Mouse (Mus musculus) CH12.LX (cell line): Measurements from ENCODE around the gene Prmt2. TPM values are rescaled to one million over a fixed set of nuclear protein-coding genes. Genes with fewer than 3 reads are reported as not detected.
A peak's percentile ranks its signal among the peaks of the same experiment; 100 is the strongest.

Experiments used
- DNase-seq: peaks from one replicate; pipeline ENCODE4 v3.0.0-alpha.2; 2013; ENCODE audit errors: extremely low read depth
- H3K27ac ChIP-seq: 2 replicates; pipeline ENCODE4 v1.5.1; 2012; ENCODE audit warnings: low read depth, mild to moderate bottlenecking, control low read depth, moderate library complexity; ENCODE audit not compliant: insufficient read depth
- H3K27me3 ChIP-seq: replicated peaks from 2 replicates; pipeline ENCODE3; 2012; ENCODE audit warnings: inconsistent platforms
- H3K36me3 ChIP-seq, 2 experiments: replicated peaks in 1 of 2; 2 replicates each; pipeline versions ENCODE3 to v1.6.1; 2012; ENCODE audit warnings: inconsistent platforms in 1 of 2, low read length in 1 of 2, mild to moderate bottlenecking in 1 of 2, mixed read lengths in 1 of 2, moderate library complexity in 1 of 2; ENCODE audit not compliant: control insufficient read depth in 1 of 2, insufficient read depth in 1 of 2
- H3K4me1 ChIP-seq, 2 experiments: 2 replicates each; pipeline ENCODE4 v1.6.1; 2012; ENCODE audit warnings: inconsistent platforms in 1 of 2, moderate library complexity in 1 of 2; ENCODE audit not compliant: insufficient read depth in 2 of 2, control insufficient read depth in 1 of 2
- H3K4me2 ChIP-seq: 2 replicates; pipeline ENCODE4 v1.6.1; 2012; ENCODE audit warnings: low read depth, mild to moderate bottlenecking, control low read depth; ENCODE audit not compliant: poor library complexity, insufficient read depth, severe bottlenecking
- H3K4me3 ChIP-seq, 3 experiments: fragments of 150-350 bp in 1 of 3; sonication (generic) in 1 of 3; replicated peaks in 1 of 3; 2 replicates each; pipeline versions ENCODE3 to v1.5.1; 2011 to 2012; ENCODE audit warnings: low read depth in 2 of 3, low read length in 2 of 3, mild to moderate bottlenecking in 2 of 3, moderate library complexity in 2 of 3, control low read depth in 1 of 3, improper control_type of control experiment in 1 of 3, inconsistent platforms in 1 of 3, mixed read lengths in 1 of 3; ENCODE audit not compliant: poor library complexity in 1 of 3
- H3K79me2 ChIP-seq: replicated peaks from 2 replicates; pipeline ENCODE4 v1.6.1; 2012; ENCODE audit warnings: mild to moderate bottlenecking, moderate library complexity; ENCODE audit not compliant: control insufficient read depth, poor library complexity, insufficient read depth, severe bottlenecking; ENCODE audit errors: extremely low read depth
- H3K9ac ChIP-seq: 2 replicates; pipeline ENCODE4 v1.6.1; 2012; ENCODE audit warnings: low read depth, mild to moderate bottlenecking, control low read depth, moderate library complexity; ENCODE audit not compliant: insufficient read depth
- H3K9me3 ChIP-seq: replicated peaks from 2 replicates; pipeline ENCODE3; 2012; ENCODE audit warnings: low read length, inconsistent platforms, mixed read lengths
- CHD1 ChIP-seq: IDR thresholded peaks from 2 replicates; pipeline ENCODE4 v1.6.1; 2012; ENCODE audit warnings: low read depth, low read length, improper control_type of control experiment, inconsistent platforms
- CHD2 ChIP-seq: IDR thresholded peaks from 2 replicates; pipeline ENCODE4 v1.6.1; 2011; ENCODE audit warnings: low read length, improper control_type of control experiment
- CTCF ChIP-seq, 2 experiments: IDR thresholded peaks in 1 of 2; conservative IDR thresholded peaks in 1 of 2; 2 replicates each; pipeline ENCODE4 v1.5.1; 2011 to 2012; ENCODE audit warnings: low read depth in 2 of 2, low read length in 2 of 2, improper control_type of control experiment in 1 of 2, inconsistent platforms in 1 of 2, mild to moderate bottlenecking in 1 of 2, moderate library complexity in 1 of 2
- E2F4 ChIP-seq: IDR thresholded peaks from 2 replicates; pipeline ENCODE4 v1.6.1; 2011; ENCODE audit warnings: low read depth, low read length, improper control_type of control experiment; ENCODE audit not compliant: insufficient replicate concordance
- EP300 ChIP-seq: IDR thresholded peaks from 2 replicates; pipeline ENCODE4 v1.6.1; 2011; ENCODE audit warnings: low read length, improper control_type of control experiment
- ETS1 ChIP-seq: conservative IDR thresholded peaks from 2 replicates; pipeline ENCODE4 v1.6.1; 2012; ENCODE audit warnings: low read depth, mild to moderate bottlenecking, inconsistent platforms, low read length, improper control_type of control experiment, moderate library complexity
- GABPA ChIP-seq: IDR thresholded peaks from 2 replicates; pipeline ENCODE4 v1.6.1; 2012; ENCODE audit warnings: low read depth, low read length, improper control_type of control experiment, inconsistent platforms; ENCODE audit not compliant: insufficient replicate concordance
- KAT2A ChIP-seq: IDR thresholded peaks from 2 replicates; pipeline ENCODE4 v1.6.1; 2012; ENCODE audit warnings: low read length, improper control_type of control experiment, inconsistent platforms; ENCODE audit not compliant: insufficient replicate concordance
- MAFK ChIP-seq: IDR thresholded peaks from 2 replicates; pipeline ENCODE4 v1.6.1; 2011; ENCODE audit warnings: low read length, improper control_type of control experiment; ENCODE audit not compliant: insufficient replicate concordance
- MAZ ChIP-seq: IDR thresholded peaks from 2 replicates; pipeline ENCODE4 v1.6.1; 2012; ENCODE audit warnings: low read depth, mild to moderate bottlenecking, inconsistent platforms, low read length, improper control_type of control experiment, moderate library complexity
- MEF2A ChIP-seq: IDR thresholded peaks from 2 replicates; pipeline ENCODE4 v1.6.1; 2014; ENCODE audit warnings: low read depth, mild to moderate bottlenecking, inconsistent platforms, low read length, improper control_type of control experiment, borderline replicate concordance
- NELFE ChIP-seq: IDR thresholded peaks from 2 replicates; pipeline ENCODE4 v1.6.1; 2011; ENCODE audit warnings: low read depth, low read length, improper control_type of control experiment
- NRF1 ChIP-seq: IDR thresholded peaks from 2 replicates; pipeline ENCODE4 v1.6.1; 2014; ENCODE audit warnings: low read depth, mild to moderate bottlenecking, inconsistent platforms, low read length, improper control_type of control experiment, moderate library complexity
- PAX5 ChIP-seq: IDR thresholded peaks from 2 replicates; pipeline ENCODE4 v1.6.1; 2012; ENCODE audit warnings: low read length, inconsistent platforms, mixed read lengths
- POLR2A ChIP-seq: IDR thresholded peaks from 2 replicates; pipeline ENCODE4 v1.6.1; 2011; ENCODE audit warnings: low read depth, mild to moderate bottlenecking, improper control_type of control experiment, low read length
- POLR2AphosphoS2 ChIP-seq: IDR thresholded peaks from 2 replicates; pipeline ENCODE4 v1.6.1; 2011; ENCODE audit warnings: low read depth, low read length, improper control_type of control experiment
- RAD21 ChIP-seq: IDR thresholded peaks from 2 replicates; pipeline ENCODE4 v1.6.1; 2011; ENCODE audit warnings: low read depth, mild to moderate bottlenecking, low read length, improper control_type of control experiment, moderate library complexity
- SMC3 ChIP-seq: IDR thresholded peaks from 2 replicates; pipeline ENCODE4 v1.6.1; 2011; ENCODE audit warnings: low read depth, low read length, improper control_type of control experiment
- ZMIZ1 ChIP-seq: IDR thresholded peaks from 2 replicates; pipeline ENCODE4 v1.6.1; 2012; ENCODE audit warnings: low read depth, mild to moderate bottlenecking, inconsistent platforms, low read length, improper control_type of control experiment
- dilution Hi-C: fragments of 300-500 bp; cut with MboI; formaldehyde crosslinking; loops from 2 replicates; pipeline ENCODE4 v1.14.3; 2020; ENCODE audit warnings: low sequenced_read_pairs; ENCODE audit not compliant: extremely low pct_unique_long_range_greater_than_20kb, extremely low pct_ligation_motif_present
- in situ Hi-C: fragments of 300-500 bp; cut with MboI; formaldehyde crosslinking; loops from 3 replicates; pipeline ENCODE4 v1.14.3; 2019; ENCODE audit warnings: low sequenced_read_pairs, low pct_ligation_motif_present, low pct_unique_long_range_greater_than_20kb, mixed read lengths
- polyA plus RNA-seq: library from polyadenylated mRNA; unstranded; fragments of >175 nt; gene quantifications from 2 replicates; pipeline ENCODE4 v1.2.1, GENCODE M21; 2012; ENCODE audit warnings: low read depth; ENCODE audit not compliant: insufficient read length
- total RNA-seq, 2 experiments: library from RNA; depleted of rRNA; stranded (reverse); fragments of 300-350 nt in 1 of 2; fragments of >200 nt in 1 of 2; gene quantifications; 2 replicates each; pipeline ENCODE4 v1.2.3; 2012 to 2014

Prmt2 gene
- total and polyA plus RNA-seq, 3 experiments: 6.1 to 14.9 (median 14.4) TPM

GRCm38 (mm10) chr10:76207262-76207796 is 30.3 kb downstream of the Prmt2 start:
- no peak for DNase-seq
- Histone ChIP-seq H3K4me1 (0 out of 4 replicates have a peak, but pooled peaks cover 0 to 4% of the 10 kb centered on the region in 2 experiments), H3K79me2 (no peaks in the 10 kb centered on the region), H3K36me3 (peaks cover 7 to 32% of the 10 kb centered on the region in 2 experiments), H3K27ac (no peak overlapping the region), H3K4me2 (no peak overlapping the region), H3K9ac (no peak overlapping the region), H3K9me3 (no peaks in the 10 kb centered on the region), H3K4me3 (no peak overlapping the region), H3K27me3 (no peaks in the 10 kb centered on the region)
- in situ Hi-C loops (loop anchor here (10.0 kb wide), 3 partner anchors 83 to 323 kb away; no protein-coding TSS in a partner anchor), dilution Hi-C loops (no loop called here)
- no peak for TF ChIP-seq MAFK
- TF ChIP-seq EP300: no peak
- TF ChIP-seq POLR2A: no peak
- no peak for TF ChIP-seq SMC3
- no peak for TF ChIP-seq KAT2A
- no peak for TF ChIP-seq CTCF (conservative IDR thresholded peaks at IDR 0.05 in 1 of 2, IDR thresholded peaks at IDR 0.05 in 1 of 2; ENCODE audit: low read depth in 2 of 2, low read length in 2 of 2)

- Histone ChIP-seq H3K4me3 (peak overlapping the region in 2 of 3 experiments; percentile 10 to 50), H3K27ac (no peak overlapping the region), H3K36me3 (peaks cover 4 to 15% of the 10 kb centered on the region in 2 experiments), H3K27me3 (no peaks in the 10 kb centered on the region), H3K79me2 (no peaks in the 10 kb centered on the region), H3K9me3 (no peaks in the 10 kb centered on the region), H3K9ac (peak overlapping the region; percentile 39; the same call in 1 of the 2 replicates), H3K4me2 (peak overlapping the region; percentile 93), H3K4me1 (0 out of 4 replicates have a peak, but pooled peaks cover 0 to 4% of the 10 kb centered on the region in 2 experiments)
- in situ Hi-C loops (loop anchor here (10.0 kb wide), 3 partner anchors 79 to 319 kb away; no protein-coding TSS in a partner anchor), dilution Hi-C loops (no loop called here)
- TF ChIP-seq CTCF (conservative IDR thresholded peaks at IDR 0.05 in 1 of 2, IDR thresholded peaks at IDR 0.05 in 1 of 2; ENCODE audit: low read depth in 2 of 2, low read length in 2 of 2) (peak; percentile 28 to 70; a peak in 3 of 4 replicates), SMC3 (peak; percentile 42), MEF2A (no peak), CHD2 (no peak), NELFE (no peak), E2F4 (no peak), ETS1 (no peak), GABPA (no peak), MAZ (no peak), POLR2AphosphoS2 (no peak), NRF1 (no peak), PAX5 (no peak), CHD1 (no peak), ZMIZ1 (no peak), RAD21 (peak; percentile 51)
- peak; percentile 47 for DNase-seq
Measured at GRCm38 (mm10) chr10:76203798-76204283, 33.8 kb downstream of the Prmt2 start.
